Comparison of ENCODE assay signal across 7 mouse cellular contexts in the genomic region with DNA sequence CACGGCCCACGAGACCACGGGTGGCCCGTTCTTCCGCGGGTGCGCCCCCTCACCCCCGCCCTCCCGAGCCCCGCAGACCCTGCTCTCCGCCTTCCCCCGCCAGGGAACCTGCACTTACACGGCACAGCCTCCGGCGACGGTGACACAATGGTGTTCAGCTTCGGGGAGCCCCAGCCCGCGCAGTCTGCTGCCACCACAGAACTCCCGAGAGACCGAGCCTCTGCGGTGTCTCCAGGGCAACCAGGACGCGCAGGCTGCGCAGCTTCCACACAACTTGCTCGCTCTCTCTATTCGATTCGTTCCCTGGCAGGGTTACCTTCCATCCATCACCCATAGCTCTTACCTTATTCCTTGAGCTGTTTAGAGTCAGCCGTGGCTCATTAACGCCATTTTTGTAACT. TPM values are rescaled to one million over a fixed set of nuclear protein-coding genes. Genes with fewer than 3 reads are reported as not detected.
A peak's percentile ranks its signal among the peaks of the same experiment; 100 is the strongest.
DNase-seq lines count a peak whose midpoint lies in the region; ATAC-seq and TF ChIP-seq lines count a peak whose summit lies in the region.

No protein-coding gene starts in this region.

- TF ChIP-seq CTCF in bone marrow macrophage, adult 2 months (IDR thresholded peaks at IDR 0.05; ENCODE audit: low read depth, low read length), result no peak
- TF ChIP-seq CTCF in spleen, adult 2 months (IDR thresholded peaks at IDR 0.05; ENCODE audit: extremely low read depth, insufficient read depth, insufficient read length, insufficient replicate concordance), result no peak

- peaks cover 2% of the 10 kb centered on the region; the same call in 1 of the 2 replicates for H3K36me3 ChIP-seq in ES-E14 (ENCODE audit: control insufficient read depth, insufficient read depth, low read length, poor library complexity, severe bottlenecking)
- H3K36me3 ChIP-seq in limb, embryonic 12.5 days, result peaks cover 18% of the 10 kb centered on the region
- peaks cover 10% of the 10 kb centered on the region; the same call in 1 of the 2 replicates for H3K36me3 ChIP-seq in midbrain, embryonic 12.5 days
- H3K36me3 ChIP-seq in spleen, adult 2 months (ENCODE audit: control insufficient read depth, insufficient read depth, low read length), result no peaks in the 10 kb centered on the region; the same call in 1 of the 2 replicates

- no peak for TF ChIP-seq POLR2A in bone marrow macrophage, adult 2 months (IDR thresholded peaks at IDR 0.05; ENCODE audit: borderline replicate concordance, low read depth, low read length)
- TF ChIP-seq POLR2A in spleen, adult 2 months (IDR thresholded peaks at IDR 0.05; ENCODE audit: low read depth, low read length), result no peak

- WGBS in limb, embryonic 12.5 days, result under 1% methylated on average over 30 of the region's 30 CpGs
- WGBS in midbrain, embryonic 12.5 days, result under 1% methylated on average over 28 of the region's 30 CpGs
- WGBS in spleen, adult 2 months, result 1% methylated on average over 30 of the region's 30 CpGs

- DNase-seq in ES-E14 (ENCODE audit: low read depth, low spot score), result no peak
- DNase-seq in kidney, adult 18-20 months, result peak; percentile 46
- peak; percentile 65 to 77 for DNase-seq in spleen, adult 2 months (ENCODE audit: low read depth in 1 of 2, low spot score in 2 of 2)

- H3K4me3 ChIP-seq in ES-E14 (ENCODE audit: insufficient read depth in 1 of 2, low read depth in 1 of 2, low read length in 2 of 2, poor library complexity in 1 of 2, severe bottlenecking in 1 of 2), result peak overlapping the region; percentile 45 to 66
- H3K4me3 ChIP-seq in bone marrow macrophage, adult 2 months (ENCODE audit: insufficient read depth, low read length), result peak overlapping the region; percentile 15
- peak overlapping the region; percentile 53 for H3K4me3 ChIP-seq in limb, embryonic 12.5 days (replicated peaks)
- peak overlapping the region; percentile 52 for H3K4me3 ChIP-seq in midbrain, embryonic 12.5 days
- peak overlapping the region; percentile 21; the same call in 1 of the 2 replicates for H3K4me3 ChIP-seq in spleen, adult 2 months (ENCODE audit: extremely low read depth, insufficient read depth, insufficient read length)

- peak overlapping the region; percentile 97 for H3K4me2 ChIP-seq in limb, embryonic 12.5 days
- H3K4me2 ChIP-seq in midbrain, embryonic 12.5 days (replicated peaks), result peak overlapping the region; percentile 97

- 0 out of 2 replicates have a peak overlapping the region, but pooled peaks have one; percentile 1 for H3K9ac ChIP-seq in ES-E14 (ENCODE audit: insufficient read depth, low read depth, low read length, poor library complexity, severe bottlenecking)
- H3K9ac ChIP-seq in limb, embryonic 12.5 days (replicated peaks), result peak overlapping the region; percentile 60
- H3K9ac ChIP-seq in midbrain, embryonic 12.5 days (replicated peaks), result peak overlapping the region; percentile 71

- no peak overlapping the region for H3K27ac ChIP-seq in ES-E14 (ENCODE audit: insufficient read depth, low read depth, low read length, poor library complexity, severe bottlenecking)
- no peak overlapping the region for H3K27ac ChIP-seq in bone marrow macrophage, adult 2 months (ENCODE audit: insufficient read depth, low read depth, low read length)
- no peak overlapping the region for H3K27ac ChIP-seq in limb, embryonic 12.5 days
- H3K27ac ChIP-seq in midbrain, embryonic 12.5 days (replicated peaks), result no peak overlapping the region; the same call in 1 of the 2 replicates
- no peak overlapping the region for H3K27ac ChIP-seq in spleen, adult 2 months (ENCODE audit: insufficient read depth, low read length)

- no peaks in the 10 kb centered on the region for H3K27me3 ChIP-seq in limb, embryonic 12.5 days
- H3K27me3 ChIP-seq in midbrain, embryonic 12.5 days, result no peaks in the 10 kb centered on the region
- H3K27me3 ChIP-seq in spleen, adult 2 months (ENCODE audit: control insufficient read depth, insufficient read depth, low read length), result 0 out of 2 replicates have a peak, but pooled peaks cover 2% of the 10 kb centered on the region

- no peaks in the 10 kb centered on the region for H3K9me3 ChIP-seq in ES-E14 (ENCODE audit: control insufficient read depth, insufficient read depth, low read depth, low read length)
- H3K9me3 ChIP-seq in limb, embryonic 12.5 days, result no peaks in the 10 kb centered on the region
- H3K9me3 ChIP-seq in midbrain, embryonic 12.5 days, result no peaks in the 10 kb centered on the region

- in situ Hi-C loops in ES-E14 (cut with MboI; ENCODE audit: low sequenced_read_pairs in 2 of 2, unreplicated experiment in 2 of 2), result loop anchor here (25.0 kb wide), 1 partner anchor 410 kb away; no protein-coding TSS in a partner anchor

- peaks cover 0 to 10% of the 10 kb centered on the region in 2 experiments; a peak in 2 of 4 replicates for H3K4me1 ChIP-seq in ES-E14 (ENCODE audit: control insufficient read depth in 2 of 2, insufficient read depth in 2 of 2, low read length in 2 of 2, poor library complexity in 1 of 2)
- no peaks in the 10 kb centered on the region for H3K4me1 ChIP-seq in bone marrow macrophage, adult 2 months (ENCODE audit: control insufficient read depth, insufficient read depth, low read length)
- peaks cover 13% of the 10 kb centered on the region for H3K4me1 ChIP-seq in limb, embryonic 12.5 days (replicated peaks)
- peaks cover 13% of the 10 kb centered on the region for H3K4me1 ChIP-seq in midbrain, embryonic 12.5 days
- H3K4me1 ChIP-seq in spleen, adult 2 months (ENCODE audit: control insufficient read depth, insufficient read depth, insufficient read length), result peaks cover 4% of the 10 kb centered on the region; the same call in 1 of the 2 replicates

- peak; percentile 95 for ATAC-seq in frontal cortex, adult (ENCODE audit: low TSS enrichment)
- ATAC-seq in limb, embryonic 12.5 days (ENCODE audit: insufficient number of reproducible peaks, insufficient read depth, low FRiP score, low TSS enrichment, low read depth), result peak; percentile 66
- peak; percentile 92 for ATAC-seq in midbrain, embryonic 12.5 days (ENCODE audit: low FRiP score, low read depth)

TF ChIP-seq in ES-E14, 5 proteins besides CTCF, POLR2A, EP300 and RAD21:
- TF ChIP-seq CHD2 (IDR thresholded peaks at IDR 0.05; ENCODE audit: low read depth, low read length) (no peak), ZC3H11A (IDR thresholded peaks at IDR 0.05; ENCODE audit: borderline replicate concordance, low read depth, low read length) (no peak), HCFC1 (IDR thresholded peaks at IDR 0.05; ENCODE audit: borderline replicate concordance, insufficient read depth, low read length) (no peak)

RNA-seq across cellular contexts. Expression of a gene that starts 0.4 kb away (rescaled TPM):
- 0.49 and 0.85 TPM in 2 replicates for total RNA-seq in ES-E14 (2012; rRNA removed)
- polyA plus RNA-seq in bone marrow macrophage, adult 2 months (2012; ENCODE audit: insufficient read depth, insufficient read length, missing spikeins), result 0.25 and 0.45 TPM in 2 replicates
- 0.55 and 1.1 TPM in 2 replicates for polyA plus RNA-seq in limb, embryonic 12.5 days (2016; fragmentation: Nextera tagmentation; extraction: Ambion mirVana)
- 1.2 and 2.0 TPM in 2 replicates for polyA plus RNA-seq in midbrain, embryonic 12.5 days (2016; fragmentation: Nextera tagmentation; extraction: Ambion mirVana)
- polyA plus RNA-seq in spleen, adult 2 months (2012; rRNA removed), result 0.07 and 0.11 TPM in 2 replicates

Comparison
In these comparisons a context has a peak if more than half of its experiments do, and no peak if none do; other contexts are left out.
1. H3K9ac ChIP-seq: peak in every context shown above with its lines; median percentile 71 in midbrain, embryonic 12.5 days; 60 in limb, embryonic 12.5 days; 1 in ES-E14.